Mouse (Mus musculus) ovary, postnatal 36 days (tissue): ENCODE data around the gene Cryl1.

Experiments
- DNase-seq: peaks from one replicate; pipeline ENCODE4 v3.0.0; 2022; ENCODE audit warnings: low spot score, mixed read lengths

The Cryl1 gene

GRCm38 (mm10) chr14:57372348-57373102, 25.8 kb downstream of the Cryl1 start:
- peak; percentile 47 for DNase-seq

DNA sequence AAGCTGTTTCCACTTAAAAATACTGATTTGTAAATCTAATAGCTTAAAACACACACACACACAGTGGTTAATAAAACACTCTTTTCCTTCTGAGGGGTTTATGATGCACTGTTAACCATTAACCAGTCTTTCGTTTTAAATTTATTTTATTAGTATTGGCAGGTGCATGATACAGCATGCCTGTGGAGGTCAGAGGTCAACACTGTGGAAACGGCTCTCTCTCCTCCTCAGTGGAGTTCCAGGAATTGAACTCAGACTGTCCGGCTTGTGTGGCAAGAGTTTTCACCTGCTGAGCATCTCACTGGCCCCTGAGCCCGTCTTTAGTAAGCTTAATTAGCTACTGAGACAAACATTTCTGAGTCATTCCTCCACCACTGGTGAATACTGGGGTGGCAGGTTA, 31.0 kb downstream of the Cryl1 start:
- DNase-seq: no peak

- no peak for DNase-seq
Measured at GRCm38 (mm10) chr14:57366724-57367123, 31.6 kb downstream of the Cryl1 start.

- no peak for DNase-seq
Measured at GRCm38 (mm10) chr14:57365341-57365740, 33.0 kb downstream of the Cryl1 start.

DNA sequence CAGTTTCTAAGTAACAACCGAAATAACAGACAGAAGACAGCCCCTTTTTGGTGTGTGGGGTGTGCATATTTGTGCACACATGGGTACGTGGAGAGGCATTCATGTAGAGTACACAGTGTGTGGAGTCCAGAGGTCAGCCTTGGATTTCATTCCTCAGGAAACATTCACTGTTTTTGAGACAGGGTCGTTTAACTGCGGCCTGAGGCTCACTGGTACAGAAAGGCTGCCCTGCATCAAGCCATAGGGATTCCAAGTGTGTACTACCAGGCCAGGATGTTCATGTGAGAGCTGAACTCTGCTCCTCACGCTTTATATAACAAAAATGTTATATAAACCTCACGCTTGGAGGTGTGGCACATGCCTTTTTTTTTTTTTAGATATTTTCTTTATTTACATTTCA, 34.5 kb downstream of the Cryl1 start:
- no peak for DNase-seq

DNA sequence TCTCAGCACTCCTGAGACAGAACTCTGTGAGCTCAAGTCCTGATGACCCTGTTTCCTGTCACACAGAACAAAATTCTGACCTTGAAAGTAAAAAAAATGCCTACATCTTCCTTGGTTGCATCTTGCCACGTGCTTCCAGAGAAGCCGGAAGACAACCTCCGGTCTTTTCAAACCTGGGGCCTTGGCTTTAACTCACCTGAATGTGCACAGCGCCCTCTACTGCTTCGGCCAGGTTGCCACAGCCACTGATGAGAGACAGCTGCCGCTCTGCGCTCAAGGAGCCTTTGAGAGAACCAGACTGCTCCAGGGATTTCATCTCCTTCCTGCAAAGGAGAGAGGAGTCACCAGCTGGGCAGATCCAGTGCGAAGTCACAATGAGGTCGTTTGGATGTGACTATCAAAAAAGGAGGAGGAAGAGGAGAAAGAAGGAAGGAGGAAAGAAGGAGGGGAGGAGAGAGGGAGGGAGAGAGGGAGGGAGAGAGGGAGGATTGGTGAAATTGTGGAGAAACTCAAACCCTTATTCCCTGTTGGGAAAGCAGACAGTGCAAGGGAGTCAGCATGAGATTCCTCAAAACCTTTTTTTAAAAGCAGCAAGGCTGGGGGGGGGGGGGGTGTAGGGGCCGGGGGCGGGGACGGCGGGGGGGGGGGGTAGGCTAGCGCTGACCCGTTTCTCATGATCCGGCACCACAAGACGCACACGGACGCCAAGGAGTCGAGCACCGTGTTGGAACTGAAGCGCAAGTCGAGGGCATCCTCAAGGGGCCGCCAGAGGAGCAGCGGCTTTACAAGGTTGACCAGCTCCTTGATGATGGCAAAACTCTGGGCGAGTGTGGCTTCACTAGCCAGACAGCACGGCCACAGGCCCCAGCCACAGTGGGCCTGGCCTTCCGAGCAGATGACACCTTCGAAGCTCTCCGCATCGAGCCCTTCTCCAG, 35.3 kb downstream of the Cryl1 start:
- peak; percentile 77 for DNase-seq

- DNase-seq: no peak
Measured at GRCm38 (mm10) chr14:57357030-57357429, 41.3 kb downstream of the Cryl1 start.

DNA sequence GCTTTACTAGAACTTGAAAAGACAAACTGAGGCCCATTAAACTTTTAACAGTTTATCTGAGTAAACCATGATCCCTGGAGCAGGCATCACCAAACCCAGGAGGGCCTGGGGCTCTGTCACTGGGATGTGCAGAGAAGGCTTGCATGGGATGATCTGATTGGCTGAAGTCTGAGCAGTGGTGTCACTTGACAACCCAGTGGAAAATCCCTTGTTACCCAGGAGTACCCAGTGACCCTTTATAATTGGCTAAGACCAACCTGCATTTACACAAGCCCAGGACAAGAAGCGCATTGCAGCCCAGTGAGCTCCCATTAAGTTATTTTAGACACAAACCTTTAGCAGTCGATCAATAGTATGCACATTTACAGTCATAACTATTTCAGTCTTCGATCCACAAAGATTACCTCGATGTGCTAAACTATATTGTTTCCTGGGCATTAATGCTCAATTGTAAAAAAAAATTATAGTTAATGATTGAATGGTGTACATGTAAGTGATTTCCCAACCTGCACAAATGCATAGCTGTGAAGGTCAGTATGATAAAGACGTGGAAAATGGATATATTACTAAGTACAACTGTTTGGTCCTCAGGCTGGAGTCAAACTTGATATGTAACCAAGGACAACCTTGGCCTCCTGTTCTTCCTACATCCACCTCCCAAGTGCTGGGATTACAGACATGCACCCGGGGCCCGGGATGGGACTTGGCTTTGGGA, 46.7 kb downstream of the Cryl1 start:
- DNase-seq: no peak

DNA sequence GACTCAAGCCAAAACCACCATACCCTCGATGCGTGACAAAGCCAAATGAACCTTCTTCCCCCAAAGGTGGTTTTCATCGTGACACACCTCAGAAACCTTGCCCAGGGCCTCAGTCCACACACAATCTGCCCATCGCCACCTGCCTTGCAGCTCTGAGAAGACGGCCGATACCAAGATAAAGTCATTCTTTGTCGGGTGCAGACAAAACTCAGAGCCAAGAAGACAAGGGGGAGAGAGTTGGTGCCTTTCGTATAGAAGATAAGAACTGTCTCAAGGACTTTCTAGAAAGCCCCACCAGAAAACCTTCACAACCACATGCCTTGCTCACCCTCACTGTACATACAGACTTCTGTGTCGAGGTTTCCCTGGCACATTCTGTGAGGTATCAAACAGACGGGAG, 48.4 kb downstream of the Cryl1 start:
- DNase-seq: no peak

DNA sequence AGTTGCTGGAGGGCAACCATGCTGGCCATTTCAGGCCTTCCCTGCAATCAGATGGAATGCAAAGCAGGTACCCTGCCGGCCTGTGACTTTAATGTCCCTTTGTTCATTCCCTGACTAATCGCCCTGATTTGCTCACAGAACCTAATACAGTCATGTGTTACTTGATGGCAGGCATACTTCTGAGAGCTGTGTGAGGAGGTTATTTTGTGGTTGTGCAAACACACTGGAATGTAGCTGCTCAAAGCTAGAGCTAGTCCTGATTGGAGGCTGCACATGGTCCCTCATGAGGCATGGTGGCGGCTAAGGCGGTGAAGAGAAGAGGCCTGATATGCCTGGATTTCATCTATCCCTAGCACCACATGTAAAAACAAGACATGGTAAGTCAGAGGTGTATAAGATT, 50.2 kb downstream of the Cryl1 start:
- DNase-seq: no peak

DNA sequence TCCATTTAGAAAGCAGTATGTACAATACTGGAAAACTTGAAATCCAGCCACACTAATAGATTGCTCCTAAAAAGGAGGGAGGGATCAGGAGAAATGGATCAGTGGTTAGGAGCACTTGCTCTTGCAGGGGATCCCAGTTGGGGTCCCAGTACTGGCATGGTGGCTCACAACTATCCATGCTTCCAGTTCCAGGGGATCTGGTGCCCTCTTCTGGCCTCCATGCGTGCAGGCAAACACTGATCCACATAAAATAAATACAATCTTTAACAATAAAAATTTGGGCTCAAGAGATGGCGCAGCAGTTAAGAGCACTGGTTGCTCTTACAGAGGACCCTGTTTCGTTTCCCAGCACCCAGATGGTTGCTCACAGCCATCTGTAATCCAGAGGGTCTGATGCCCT, 52.2 kb downstream of the Cryl1 start:
- DNase-seq: no peak

DNA sequence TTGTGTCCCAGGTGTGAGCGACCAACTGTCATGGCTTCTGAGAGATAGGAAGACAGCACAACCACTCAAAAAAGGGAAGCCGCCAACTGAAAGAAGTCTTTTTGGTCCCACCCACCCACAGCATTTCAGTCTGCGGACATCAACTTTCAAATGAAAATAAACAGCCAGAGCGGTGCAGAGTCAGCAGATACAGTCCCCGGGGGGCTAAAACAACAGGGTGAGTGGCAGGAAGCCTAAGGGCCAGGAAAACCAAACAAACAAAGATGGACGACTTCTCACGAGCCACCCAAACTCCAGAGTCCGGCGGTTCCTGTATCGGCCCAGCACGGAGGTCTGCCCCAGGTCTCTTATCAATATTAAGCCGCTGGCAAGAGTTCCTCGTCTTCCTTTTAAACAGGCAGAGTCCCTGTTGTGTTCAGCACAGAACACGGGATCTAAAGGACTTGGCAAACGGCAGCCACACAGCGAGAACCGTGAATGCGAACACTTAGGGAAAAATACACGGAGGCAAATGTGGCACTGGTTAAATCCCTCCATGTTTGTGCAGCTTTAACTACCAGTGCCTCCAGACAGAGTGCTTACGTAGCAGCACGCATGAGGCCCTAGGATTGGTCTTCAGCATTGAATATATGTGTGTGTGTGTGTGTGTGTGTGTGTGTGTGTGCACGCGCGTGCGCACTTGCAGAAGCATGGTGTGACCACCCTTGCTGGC, 53.4 kb downstream of the Cryl1 start:
- DNase-seq: peak; percentile 25

- no peak for DNase-seq
Measured at GRCm38 (mm10) chr14:57343057-57343750, 55.1 kb downstream of the Cryl1 start.

DNA sequence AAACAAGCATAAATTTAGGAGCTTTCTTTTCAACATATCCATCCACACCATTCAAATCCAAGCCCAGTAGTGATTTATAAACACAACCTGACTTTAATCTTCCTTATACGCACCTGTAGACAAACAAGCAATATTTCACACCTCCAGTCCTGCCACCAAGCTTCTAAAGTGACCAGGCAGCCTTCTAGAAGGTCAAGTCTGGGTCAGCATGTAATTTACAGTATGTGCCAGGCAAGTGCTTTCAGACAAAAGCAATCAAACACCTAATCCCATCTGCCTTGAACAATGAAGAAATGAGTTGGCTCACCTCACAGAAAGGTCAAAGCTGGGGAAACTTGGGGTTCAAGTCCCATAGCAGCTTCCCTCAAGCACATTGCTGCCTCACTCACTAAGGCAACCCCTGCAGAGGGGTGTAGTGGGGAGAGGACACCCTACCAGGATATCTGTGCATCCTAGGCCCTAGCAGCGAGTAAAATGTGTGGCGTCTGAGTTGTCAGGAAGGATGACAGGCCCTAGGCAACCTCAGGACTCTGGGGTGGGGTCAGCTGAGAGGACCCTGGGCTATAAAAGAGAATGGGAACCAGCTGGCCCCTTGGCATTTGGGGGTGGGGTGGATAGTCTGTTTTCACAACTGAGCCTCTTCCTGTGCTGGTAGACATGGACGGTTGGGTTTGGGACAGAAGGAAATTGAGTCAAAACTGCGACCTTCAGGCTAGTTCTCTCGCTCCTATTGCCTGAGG, 55.8 kb downstream of the Cryl1 start:
- no peak for DNase-seq

DNA sequence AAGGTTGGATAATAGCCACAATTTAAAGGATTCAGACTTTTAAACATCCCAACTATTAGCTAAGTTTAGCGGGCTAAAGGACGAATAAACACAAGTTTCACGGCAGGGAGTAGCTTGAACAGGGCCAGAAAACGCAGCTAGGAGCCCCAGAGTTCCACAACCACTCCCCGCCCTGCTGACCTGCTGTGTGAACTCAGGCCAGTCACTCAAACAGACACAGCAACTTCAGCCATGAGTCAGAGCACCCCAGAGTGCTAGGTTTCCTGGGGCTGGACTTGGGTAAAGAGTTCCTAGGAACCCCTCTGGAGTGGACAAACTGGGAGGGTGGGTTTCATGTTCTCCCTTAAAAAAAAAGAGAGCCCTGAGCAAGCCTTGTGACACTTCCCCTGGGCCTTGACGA, 59.7 kb downstream of the Cryl1 start:
- DNase-seq: no peak

DNA sequence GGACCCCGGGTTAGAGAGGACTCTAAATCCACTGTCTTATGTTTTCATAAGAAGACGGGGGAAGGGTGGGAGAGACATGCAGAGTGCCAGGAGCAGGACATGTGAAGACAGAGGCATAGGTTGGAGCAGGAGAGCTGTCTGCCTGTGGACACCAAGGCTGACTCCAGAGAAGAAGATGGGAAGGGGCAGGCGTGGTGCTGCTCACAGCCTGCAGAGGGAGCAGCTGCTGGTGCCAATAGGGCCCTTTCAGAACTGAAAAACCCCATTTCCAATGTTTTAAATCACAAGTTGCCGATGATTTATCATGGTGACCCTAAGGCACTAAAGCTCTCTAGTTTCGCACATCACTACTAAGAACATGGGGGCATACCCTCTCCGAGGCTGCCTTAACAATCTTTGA, 63.5 kb downstream of the Cryl1 start:
- peak; percentile 20 for DNase-seq

GRCm38 (mm10) chr14:57332503-57332902, 65.8 kb downstream of the Cryl1 start:
- DNase-seq: no peak

GRCm38 (mm10) chr14:57331097-57331496, 67.2 kb downstream of the Cryl1 start:
- no peak for DNase-seq

GRCm38 (mm10) chr14:57329600-57329999, 68.7 kb downstream of the Cryl1 start:
- no peak for DNase-seq

DNA sequence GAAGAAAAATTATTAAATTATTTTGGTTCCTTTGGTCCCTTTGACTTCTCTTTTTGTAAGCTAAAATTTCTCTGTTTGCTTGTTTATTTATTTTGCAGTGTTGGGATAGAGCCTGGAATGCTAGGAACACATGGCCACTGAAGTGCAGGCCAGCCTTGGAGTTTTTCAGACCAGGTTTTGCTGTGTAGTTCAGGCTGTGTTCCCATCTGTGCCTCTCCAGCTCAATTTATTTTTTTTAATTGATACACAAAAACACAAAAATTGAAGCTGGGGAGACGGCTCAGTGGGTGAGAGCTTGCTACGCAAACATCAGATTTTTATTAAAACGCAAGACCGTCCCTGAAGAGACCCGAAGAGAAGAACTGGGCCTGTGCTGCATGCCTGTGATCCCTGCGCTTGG, 71.6 kb downstream of the Cryl1 start:
- DNase-seq: no peak

DNA sequence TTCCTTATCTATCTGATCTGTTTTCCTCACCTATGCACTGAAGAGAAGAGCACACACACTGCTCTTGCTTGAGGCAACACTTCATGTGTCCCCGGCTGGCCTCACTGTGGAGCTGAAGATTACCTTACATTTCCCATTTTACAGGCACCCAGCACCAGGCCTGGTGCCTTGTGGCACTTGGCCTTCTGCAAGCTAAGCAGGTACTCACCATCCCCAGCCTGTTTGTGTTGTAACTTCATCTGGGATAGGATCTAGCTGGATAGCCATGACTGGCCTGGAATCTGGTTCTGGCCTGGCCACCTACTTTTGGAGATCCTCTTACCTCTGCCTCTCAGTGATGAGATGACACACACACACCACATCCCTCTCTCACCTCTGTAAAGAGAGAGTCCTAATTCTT, 79.5 kb downstream of the Cryl1 start:
- DNase-seq: no peak
